Mouse (Mus musculus) brain, embryonic 14.5 days (tissue): ENCODE results near the gene Depdc5. TPM values are rescaled to one million over a fixed set of nuclear protein-coding genes. Genes with fewer than 3 reads are reported as not detected.
"Not testable (repeated sequence)": the region's sequence is repeated elsewhere in the genome, so short reads cannot be mapped to it uniquely, and the experiment has no call there.

Experiments
- DNase-seq: peaks from one replicate; pipeline ENCODE4 v3.0.0-alpha.2; 2011; ENCODE audit warnings: low read depth
- CTCF ChIP-seq: fragments of 200-500 bp; IDR thresholded peaks from 2 replicates; pipeline ENCODE4 v1.5.1; 2012; ENCODE audit warnings: inconsistent platforms, mild to moderate bottlenecking, moderate library complexity, borderline replicate concordance; ENCODE audit not compliant: insufficient read depth, insufficient read length; ENCODE audit errors: extremely low read depth
- POLR2A ChIP-seq: fragments of 200-500 bp; IDR thresholded peaks from 2 replicates; pipeline ENCODE4 v1.6.1; 2012; ENCODE audit warnings: mild to moderate bottlenecking, inconsistent platforms, borderline replicate concordance; ENCODE audit not compliant: poor library complexity, insufficient read depth, insufficient read length, severe bottlenecking; ENCODE audit errors: extremely low read depth
- polyA plus RNA-seq: library from polyadenylated mRNA; depleted of rRNA; stranded (reverse); fragments of >200 nt; gene quantifications from 2 replicates; pipeline ENCODE4 v1.2.3, GENCODE M21; 2012

Depdc5 gene
- polyA plus RNA-seq, 1 experiment: 48.0 TPM

DNA sequence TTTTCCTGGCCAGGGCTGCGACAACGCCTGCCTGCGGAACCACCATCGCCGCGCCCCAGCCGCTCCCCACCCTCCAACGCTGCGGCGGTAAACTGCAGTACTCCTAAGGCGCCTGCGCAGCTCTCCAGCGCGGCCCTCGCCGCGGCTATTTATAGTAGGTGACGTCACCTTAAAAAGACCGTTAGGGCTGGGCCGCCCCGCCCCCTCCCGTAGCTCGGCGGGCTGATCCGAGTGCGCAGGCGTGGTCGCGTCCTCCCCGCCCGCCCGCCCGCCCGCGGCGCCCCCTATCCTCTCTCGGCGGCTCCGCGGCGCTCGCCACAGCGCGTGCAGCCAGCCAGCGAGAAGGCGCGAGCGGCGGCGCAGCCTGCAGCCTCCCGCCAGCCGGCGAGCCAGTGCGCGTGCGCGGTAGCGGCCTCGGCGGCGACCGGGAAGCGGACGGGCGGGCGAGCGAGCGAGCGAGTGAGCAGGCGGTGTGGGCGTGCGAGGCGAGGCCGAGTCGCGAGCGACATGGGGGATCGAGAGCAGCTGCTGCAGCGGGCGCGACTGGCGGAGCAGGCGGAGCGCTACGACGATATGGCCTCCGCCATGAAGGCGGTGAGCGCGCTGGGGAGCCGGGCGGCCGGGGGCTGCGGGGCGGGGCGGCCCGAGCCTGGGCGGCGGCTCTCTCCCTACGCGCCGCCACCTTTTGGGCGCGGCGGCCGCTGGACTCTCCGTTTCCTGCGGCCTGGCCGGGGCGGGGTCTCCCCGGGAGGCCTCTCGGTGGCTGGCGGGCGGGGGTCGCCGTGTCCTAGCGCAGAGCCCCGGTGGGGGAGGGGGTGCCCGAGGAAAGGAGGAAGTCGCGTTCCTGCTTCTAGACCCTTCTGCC lies 155.3 kb downstream of the Depdc5 start, which contains the start of gene Ywhah:
Ywhah (plus strand) TSS at position 256 of the 865 bp plus-strand sequence.
- peak; percentile 46; the same call in 1 of the 2 replicates for TF ChIP-seq CTCF
- peak; percentile 94 for TF ChIP-seq POLR2A

DNA sequence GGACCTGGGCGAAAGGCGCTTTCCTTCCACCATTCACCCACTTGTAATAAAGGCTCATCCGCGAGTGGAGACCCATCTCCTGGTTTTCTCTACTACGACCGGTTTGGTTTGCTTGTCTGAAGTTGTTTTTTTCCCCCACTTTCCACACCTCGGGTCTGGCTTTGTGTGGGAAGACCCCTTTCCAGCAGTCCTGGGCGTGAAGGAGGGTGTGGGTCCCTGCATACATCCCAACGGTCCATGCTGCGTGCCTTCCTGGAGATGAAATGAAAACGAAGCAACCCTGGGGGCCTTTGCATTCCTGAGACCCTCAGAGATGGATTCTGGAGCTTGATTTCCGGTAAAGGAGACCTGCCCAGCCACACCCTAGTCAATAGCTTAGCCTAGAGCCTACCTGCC lies 155.9 kb downstream of the Depdc5 start:
- TF ChIP-seq POLR2A: no peak
- TF ChIP-seq CTCF: no peak
- no peak for DNase-seq

More for the DNA sequence above, 155.3 kb downstream of the Depdc5 start, which contains the start of gene Ywhah:
- DNase-seq: peak; percentile 98

DNA sequence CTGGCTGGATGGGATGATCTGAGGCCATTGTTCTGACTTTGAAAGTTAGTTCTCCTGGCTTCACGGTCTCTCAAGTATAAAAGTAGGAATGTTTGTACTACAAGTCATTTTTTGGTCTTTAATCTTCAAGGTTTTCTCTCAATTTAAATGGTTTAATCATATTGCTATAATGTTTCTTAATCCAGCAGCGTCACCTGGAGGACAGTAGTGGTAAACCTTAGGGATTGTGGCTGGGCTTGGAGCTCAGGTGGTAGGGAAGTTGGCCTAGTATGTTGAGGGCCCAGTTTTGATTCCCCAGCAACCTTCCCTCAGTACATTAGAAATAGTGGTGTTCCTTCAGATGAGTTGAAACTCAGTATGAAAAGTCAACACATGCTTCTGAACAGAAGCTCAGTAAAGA lies 158.1 kb downstream of the Depdc5 start:
- no peak for DNase-seq
- no peak for TF ChIP-seq POLR2A
- peak; percentile 16; the same call in 1 of the 2 replicates for TF ChIP-seq CTCF

DNA sequence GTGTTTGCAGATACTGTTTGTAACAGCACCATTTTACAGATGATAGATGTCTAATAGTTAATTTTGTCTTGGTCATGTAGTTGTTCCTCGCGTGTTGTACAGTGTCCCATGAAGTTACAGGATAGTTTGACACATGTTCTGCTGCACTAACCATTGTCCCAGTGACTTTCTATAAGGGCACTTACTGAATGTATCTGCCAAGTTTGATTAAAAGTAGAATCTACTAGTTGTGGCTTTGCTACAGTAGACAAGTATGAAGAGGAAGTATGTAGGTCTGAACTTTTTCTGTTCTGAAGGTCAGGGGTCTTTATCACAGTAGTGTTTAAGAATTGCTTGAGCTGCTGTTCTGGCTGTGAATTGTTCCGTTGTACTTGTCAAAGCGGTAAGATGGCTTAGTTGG lies 159.8 kb downstream of the Depdc5 start:
- TF ChIP-seq POLR2A (no peak), CTCF (no peak)
- no peak for DNase-seq

DNA sequence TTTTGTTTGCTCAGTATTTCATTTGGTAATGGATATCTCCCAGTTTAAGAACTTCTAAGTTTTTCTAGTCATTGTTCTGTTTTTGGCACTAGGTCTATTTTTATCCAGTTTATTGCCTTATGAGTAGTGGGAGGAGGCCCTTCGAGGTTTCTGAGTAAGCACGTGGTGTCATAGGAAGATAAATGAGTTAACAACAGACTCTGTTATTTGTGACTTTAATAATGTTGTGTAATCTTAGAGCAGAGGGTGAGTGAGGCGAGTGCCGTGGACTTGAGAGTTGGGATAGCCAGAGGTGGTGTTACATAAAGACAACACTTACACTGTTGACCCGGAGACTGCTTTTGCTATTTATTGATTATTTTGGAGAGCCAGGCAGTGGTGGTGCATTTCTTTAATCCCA lies 161.0 kb downstream of the Depdc5 start:
- no peak for DNase-seq
- TF ChIP-seq POLR2A: no peak
- TF ChIP-seq CTCF: no peak

DNA sequence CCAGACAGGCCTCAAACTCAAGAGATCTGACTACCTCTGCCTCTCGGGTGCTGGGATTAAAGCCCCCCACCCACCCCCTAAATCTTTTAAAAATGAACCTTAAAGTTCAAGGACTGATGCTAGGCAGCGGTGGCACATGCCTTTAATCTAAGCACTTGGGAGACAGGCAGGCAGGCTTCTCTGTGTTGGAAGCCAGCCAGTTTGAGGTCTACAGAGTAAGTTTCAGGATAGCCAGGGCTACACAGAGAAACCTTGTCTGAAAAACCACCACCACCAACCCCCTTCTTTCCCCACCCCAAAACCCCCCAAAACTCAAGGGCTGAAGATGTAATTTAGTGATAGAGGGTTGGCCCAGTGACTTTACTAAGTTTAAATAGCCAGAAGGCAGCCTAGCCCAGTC lies 165.2 kb downstream of the Depdc5 start:
- TF ChIP-seq POLR2A: no peak
- no peak for TF ChIP-seq CTCF
- no peak for DNase-seq

DNA sequence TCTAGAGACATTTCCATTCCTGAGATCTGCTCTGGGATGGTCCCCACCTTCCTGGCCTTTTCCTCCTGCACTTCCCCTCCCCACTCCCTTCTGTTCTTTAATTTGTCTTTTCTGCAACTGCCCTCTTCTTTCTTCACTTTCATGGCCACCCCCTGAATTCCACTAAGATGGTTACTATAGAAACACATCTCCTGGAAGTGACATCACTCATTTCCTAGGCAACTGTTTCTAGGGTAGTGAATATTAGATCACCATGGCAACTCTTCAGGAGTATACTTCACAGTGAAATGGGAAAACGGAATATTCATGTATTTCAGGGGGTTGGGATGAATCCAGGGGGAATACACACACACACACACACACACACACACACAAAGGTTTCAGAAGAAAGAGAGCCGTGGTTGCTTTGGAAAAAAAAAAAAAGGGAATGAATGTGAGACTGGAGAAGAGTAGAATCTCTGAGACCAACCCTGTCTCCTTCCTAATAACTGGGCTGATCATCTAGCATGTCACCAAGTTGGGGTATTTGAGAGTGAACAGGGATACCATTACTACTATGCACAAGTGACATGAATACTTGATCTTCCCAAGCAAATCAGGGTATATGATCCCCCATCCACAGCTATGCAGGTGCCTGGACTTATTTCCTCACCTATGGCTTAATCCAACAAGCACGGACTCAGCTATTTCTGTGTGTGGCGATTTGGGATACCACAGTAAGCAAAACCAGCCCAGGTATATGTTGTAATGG lies 167.1 kb downstream of the Depdc5 start:
- TF ChIP-seq POLR2A (no peak), CTCF (no peak)
- peak; percentile 92 for DNase-seq

DNA sequence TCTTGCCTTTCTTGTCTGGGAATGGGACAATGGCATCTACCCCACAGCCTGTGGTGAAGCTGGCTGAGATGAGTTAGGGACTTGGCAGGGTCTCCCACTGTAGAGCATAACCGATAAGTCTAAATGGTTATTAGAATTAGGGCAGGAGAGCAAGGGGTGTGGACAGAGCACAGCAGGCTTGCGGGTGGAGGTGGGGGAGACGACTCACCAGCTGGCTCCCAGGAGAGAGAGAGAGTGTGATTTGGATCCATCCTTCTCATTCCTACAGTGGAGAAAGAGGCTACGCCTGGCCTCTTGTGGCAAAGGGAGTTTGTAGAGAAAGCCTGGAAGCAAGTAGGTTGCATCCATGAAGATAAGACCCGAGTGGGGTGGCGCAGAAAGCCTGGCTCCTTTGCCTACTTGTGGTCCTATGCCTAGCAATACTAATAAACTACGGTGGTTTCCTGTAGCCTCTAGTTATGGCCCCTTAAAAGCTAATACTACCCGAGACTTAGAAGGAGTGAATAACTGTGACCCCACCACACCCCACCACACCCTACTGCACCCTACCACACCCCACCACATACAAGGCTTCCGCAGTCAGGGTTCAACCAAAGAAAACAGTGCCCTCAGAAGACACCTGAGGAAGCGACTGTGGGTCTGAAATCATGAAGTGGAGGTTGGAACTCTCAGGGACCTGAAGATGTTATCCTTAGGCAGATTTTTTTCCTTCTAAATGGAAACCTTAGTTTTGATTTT lies 168.7 kb downstream of the Depdc5 start:
- no peak for DNase-seq
- no peak for TF ChIP-seq CTCF
- no peak for TF ChIP-seq POLR2A

DNA sequence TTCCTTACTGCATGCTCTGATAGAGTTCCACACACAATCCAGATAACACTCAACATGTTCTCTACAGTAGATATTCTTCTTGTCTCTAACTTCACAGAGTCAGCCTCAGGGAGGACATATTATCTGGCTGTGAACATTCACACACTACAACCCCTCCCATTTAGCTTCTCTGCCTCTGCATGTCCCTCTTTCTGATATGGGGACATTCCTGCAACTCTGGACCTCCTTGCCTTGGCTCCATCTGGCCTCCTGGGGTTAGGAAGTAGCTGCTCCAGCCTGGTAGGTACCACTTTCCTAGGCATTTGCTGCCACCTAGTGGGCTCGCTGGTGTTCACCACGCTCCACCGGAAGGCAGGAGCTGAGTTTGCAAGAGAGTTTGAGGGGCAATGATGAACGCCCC lies 169.6 kb downstream of the Depdc5 start:
- DNase-seq: peak; percentile 90
- no peak for TF ChIP-seq POLR2A
- peak; percentile 95 for TF ChIP-seq CTCF

DNA sequence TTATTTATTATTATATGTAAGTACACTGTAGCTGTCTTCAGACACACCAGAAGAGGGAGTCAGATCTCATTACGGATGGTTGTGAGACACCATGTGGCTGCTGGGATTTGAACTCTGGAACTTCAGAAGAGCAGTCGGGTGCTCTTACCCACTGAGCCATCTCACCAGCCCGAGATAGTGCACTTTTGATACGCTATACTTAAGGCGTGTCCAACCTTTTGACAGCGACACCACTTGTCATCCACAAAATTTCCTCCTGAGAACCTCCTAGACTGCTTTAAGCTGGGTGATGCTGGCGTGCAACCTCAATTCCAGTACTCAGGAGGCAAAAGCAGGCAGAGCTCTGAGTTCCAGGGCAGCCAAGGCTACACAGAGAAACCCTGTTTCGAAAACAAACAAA lies 170.1 kb downstream of the Depdc5 start:
- not testable (repeated sequence) for DNase-seq

DNA sequence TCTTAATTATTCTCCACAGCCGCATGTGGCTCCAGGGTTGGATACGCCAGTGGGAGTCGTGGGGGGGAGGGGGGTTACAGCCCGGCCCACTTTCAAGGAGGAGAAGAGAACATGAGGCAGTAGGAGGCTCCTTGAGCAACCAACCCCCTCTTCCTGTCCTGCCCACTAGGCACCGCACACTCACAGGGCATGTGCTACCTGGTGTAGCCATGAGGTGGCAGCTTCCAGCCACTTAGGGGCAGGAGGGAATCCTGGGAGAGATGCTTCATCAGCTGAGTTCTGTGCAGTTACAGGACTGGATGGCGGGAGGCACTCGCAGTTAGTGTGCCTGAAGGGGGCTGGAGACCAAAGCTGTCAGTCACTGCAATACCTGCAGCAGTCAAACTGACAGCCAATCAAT lies 170.6 kb downstream of the Depdc5 start:
- TF ChIP-seq POLR2A (no peak), CTCF (peak; percentile 18; the same call in 1 of the 2 replicates)
- DNase-seq: no peak
